Mouse (Mus musculus) bone marrow, adult 2 months (tissue): Measurements from ENCODE around the gene Abt1.

Experiments
- CTCF ChIP-seq: fragments of 200-500 bp; IDR thresholded peaks from 2 replicates; pipeline ENCODE4 v1.5.1; 2011; ENCODE audit warnings: low read length, control low read depth; ENCODE audit not compliant: control insufficient read depth, insufficient read depth
- POLR2A ChIP-seq: fragments of 200-500 bp; IDR thresholded peaks from 2 replicates; pipeline ENCODE4 v1.6.1; 2011; ENCODE audit warnings: low read depth, mild to moderate bottlenecking, control low read depth, low read length, borderline replicate concordance; ENCODE audit not compliant: control insufficient read depth

- TF ChIP-seq POLR2A (no peak), CTCF (no peak)
Measured at GRCm38 (mm10) chr13:23465600-23466109, 42.0 kb upstream of the Abt1 start, which contains the start of gene Btn1a1.
